Mouse (Mus musculus) liver, adult 2 months (tissue): Measurements from ENCODE around the gene Apoo.

Experiments used
- CTCF ChIP-seq: fragments of 200-500 bp; IDR thresholded peaks from 2 replicates; pipeline ENCODE4 v1.5.1; 2011; ENCODE audit warnings: low read depth, low read length, control low read depth
- POLR2A ChIP-seq: fragments of 200-500 bp; IDR thresholded peaks from 2 replicates; pipeline ENCODE4 v1.6.1; 2011; ENCODE audit warnings: low read length, control low read depth; ENCODE audit not compliant: insufficient read depth; ENCODE audit errors: extremely low read depth

DNA sequence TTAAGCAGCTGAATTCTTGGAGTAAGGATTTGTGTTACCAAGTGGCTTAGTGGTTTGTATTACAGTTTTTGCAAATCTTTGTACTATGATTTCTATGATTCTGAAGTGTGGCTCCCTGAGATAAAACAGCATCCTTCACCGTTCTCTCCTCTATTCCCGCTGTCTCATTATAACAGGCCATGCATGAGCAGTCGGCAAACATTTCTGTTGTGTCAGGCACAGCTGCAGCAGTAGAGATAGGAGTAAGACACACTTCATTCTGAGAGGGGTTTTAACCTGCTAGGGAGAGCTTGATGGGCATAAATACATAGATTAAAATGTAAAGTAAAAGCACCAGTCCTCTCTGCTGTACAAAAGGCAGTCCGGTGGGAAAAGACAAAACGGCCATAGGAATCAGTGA, 11.8 kb downstream of the Apoo start:
- TF ChIP-seq POLR2A: no peak
- TF ChIP-seq CTCF: no peak
